Mouse (Mus musculus): ENCODE data around the gene Map2k2. TPM values are rescaled to one million over a fixed set of nuclear protein-coding genes. Genes with fewer than 3 reads are reported as not detected.
"Not testable (repeated sequence)": the region's sequence is repeated elsewhere in the genome, so short reads cannot be mapped to it uniquely, and the experiment has no call there.

Map2k2 gene
- polyA plus RNA-seq, 1 experiment from 2014 or later: 210 TPM

GRCm38 (mm10) chr10:81176466-81177271, 71.0 kb downstream of the Map2k2 start, which contains the start of gene Eef2:
Gene Eef2, plus strand, starts transcription at chr10:81176631.
- DNase-seq (ENCODE audit: low spot score, missing footprints) (peak; percentile 100), ATAC-seq (ENCODE audit: low FRiP score) (peak; percentile 85)
- peaks cover 29% of the 10 kb centered on the region for H3K4me1 ChIP-seq (ENCODE audit: control insufficient read depth, insufficient read depth, low read length)
- H3K4me2 ChIP-seq: peak within 1 kb of the TSS; percentile 89
- H3K9ac ChIP-seq (ENCODE audit: low read length): peak within 1 kb of the TSS; percentile 97
- peak within 1 kb of the TSS; percentile 92 for H3K4me3 ChIP-seq (ENCODE audit: low read depth, low read length)
- H3K9me3 ChIP-seq (ENCODE audit: control insufficient read depth, low read length): no peaks in the 10 kb centered on the region
- peaks cover 36% of the 10 kb centered on the region for H3K36me3 ChIP-seq (ENCODE audit: control insufficient read depth, insufficient read depth, low read length)
- H3K27ac ChIP-seq (ENCODE audit: low read depth, low read length): peak within 1 kb of the TSS; percentile 75
- under 1% methylated on average over 77 of the region's 77 CpGs for WGBS
- H3K27me3 ChIP-seq (ENCODE audit: control insufficient read depth, insufficient read depth, low read length): no peaks in the 10 kb centered on the region

DNA sequence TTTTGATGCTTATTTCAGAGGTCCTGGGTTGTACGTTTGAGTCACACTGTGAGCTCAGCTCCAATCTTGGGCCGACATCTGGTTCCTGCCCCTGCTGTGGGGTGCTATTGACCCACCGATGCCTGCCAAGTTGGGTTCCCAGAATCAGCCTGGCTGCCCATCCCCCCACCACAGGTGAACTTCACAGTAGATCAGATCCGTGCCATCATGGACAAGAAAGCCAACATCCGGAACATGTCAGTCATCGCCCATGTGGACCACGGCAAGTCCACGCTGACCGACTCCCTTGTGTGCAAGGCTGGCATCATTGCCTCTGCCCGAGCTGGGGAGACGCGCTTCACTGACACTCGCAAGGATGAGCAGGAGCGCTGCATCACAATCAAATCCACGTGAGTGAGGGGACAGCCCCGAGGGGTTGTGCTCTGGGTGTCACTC, 71.8 kb downstream of the Map2k2 start:
- Histone ChIP-seq H3K27me3 (ENCODE audit: control insufficient read depth, insufficient read depth, low read length) (no peaks in the 10 kb centered on the region), H3K9me3 (ENCODE audit: control insufficient read depth, low read length) (no peaks in the 10 kb centered on the region), H3K27ac (ENCODE audit: low read depth, low read length) (peak overlapping the region; percentile 75; the same call in 1 of the 2 replicates), H3K9ac (ENCODE audit: low read length) (peak overlapping the region; percentile 97), H3K4me3 (ENCODE audit: low read depth, low read length) (peak overlapping the region; percentile 92), H3K4me2 (peak overlapping the region; percentile 89), H3K4me1 (ENCODE audit: control insufficient read depth, insufficient read depth, low read length) (peaks cover 31% of the 10 kb centered on the region), H3K36me3 (ENCODE audit: control insufficient read depth, insufficient read depth, low read length) (peaks cover 42% of the 10 kb centered on the region)
- DNase-seq (ENCODE audit: low spot score, missing footprints): peak; percentile 91
- WGBS: 14% methylated on average over 16 of the region's 16 CpGs
- no peak for ATAC-seq (ENCODE audit: low FRiP score)

DNA sequence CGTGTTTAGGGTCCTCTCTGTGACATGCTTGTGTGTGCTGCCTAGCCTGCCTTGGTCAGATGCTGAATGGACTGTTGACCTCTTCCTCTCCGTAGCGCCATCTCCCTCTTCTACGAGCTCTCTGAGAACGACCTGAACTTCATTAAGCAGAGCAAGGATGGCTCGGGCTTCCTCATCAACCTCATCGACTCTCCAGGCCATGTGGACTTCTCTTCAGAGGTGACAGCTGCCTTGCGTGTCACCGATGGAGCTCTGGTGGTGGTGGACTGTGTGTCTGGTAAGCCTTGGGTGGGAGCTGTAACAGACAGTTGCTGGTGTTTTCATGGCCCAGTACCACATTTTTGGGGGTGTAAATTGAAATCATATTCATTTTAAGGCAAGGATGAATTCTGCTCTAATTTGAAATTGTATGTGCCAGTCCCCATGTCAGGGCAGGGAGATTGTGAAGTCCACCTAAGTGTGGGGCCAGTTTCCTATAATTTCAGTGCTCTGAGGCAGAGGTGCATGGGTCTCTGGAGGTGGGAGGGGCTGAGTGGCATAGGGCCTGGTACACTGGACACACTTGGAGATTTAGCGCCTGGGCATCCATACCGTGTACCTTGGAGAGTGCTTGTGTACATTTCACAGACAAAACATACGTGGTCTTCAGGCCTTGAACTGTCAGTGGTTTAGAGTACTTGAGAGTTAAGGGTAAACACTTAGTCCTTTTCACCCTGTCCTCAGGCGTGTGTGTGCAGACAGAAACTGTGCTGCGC, 72.4 kb downstream of the Map2k2 start:
- WGBS: 73% methylated on average over 14 of the region's 14 CpGs
- Histone ChIP-seq H3K9me3 (ENCODE audit: control insufficient read depth, low read length) (no peaks in the 10 kb centered on the region), H3K4me2 (peak overlapping the region; percentile 89), H3K9ac (ENCODE audit: low read length) (peak overlapping the region; percentile 97), H3K4me3 (ENCODE audit: low read depth, low read length) (peak overlapping the region; percentile 92), H3K27ac (ENCODE audit: low read depth, low read length) (no peak overlapping the region), H3K27me3 (ENCODE audit: control insufficient read depth, insufficient read depth, low read length) (no peaks in the 10 kb centered on the region), H3K36me3 (ENCODE audit: control insufficient read depth, insufficient read depth, low read length) (peaks cover 42% of the 10 kb centered on the region), H3K4me1 (ENCODE audit: control insufficient read depth, insufficient read depth, low read length) (peaks cover 31% of the 10 kb centered on the region)
- DNase-seq (ENCODE audit: low spot score, missing footprints) (peak; percentile 79), ATAC-seq (ENCODE audit: low FRiP score) (no peak)

- H3K9me3 ChIP-seq (ENCODE audit: control insufficient read depth, low read length): no peaks in the 10 kb centered on the region
- no peaks in the 10 kb centered on the region for H3K27me3 ChIP-seq (ENCODE audit: control insufficient read depth, insufficient read depth, low read length)
- no peak overlapping the region for H3K27ac ChIP-seq (ENCODE audit: low read depth, low read length)
- no peak for ATAC-seq (ENCODE audit: low FRiP score)
- H3K9ac ChIP-seq (ENCODE audit: low read length): no peak overlapping the region
- H3K4me3 ChIP-seq (ENCODE audit: low read depth, low read length): no peak overlapping the region
- no peak for DNase-seq (ENCODE audit: low spot score, missing footprints)
- peaks cover 42% of the 10 kb centered on the region for H3K36me3 ChIP-seq (ENCODE audit: control insufficient read depth, insufficient read depth, low read length)
- 93% methylated on average over 11 of the region's 11 CpGs for WGBS
- peaks cover 29% of the 10 kb centered on the region for H3K4me1 ChIP-seq (ENCODE audit: control insufficient read depth, insufficient read depth, low read length)
- H3K4me2 ChIP-seq: no peak overlapping the region
Measured at GRCm38 (mm10) chr10:81178927-81179326, 73.2 kb downstream of the Map2k2 start.

DNA sequence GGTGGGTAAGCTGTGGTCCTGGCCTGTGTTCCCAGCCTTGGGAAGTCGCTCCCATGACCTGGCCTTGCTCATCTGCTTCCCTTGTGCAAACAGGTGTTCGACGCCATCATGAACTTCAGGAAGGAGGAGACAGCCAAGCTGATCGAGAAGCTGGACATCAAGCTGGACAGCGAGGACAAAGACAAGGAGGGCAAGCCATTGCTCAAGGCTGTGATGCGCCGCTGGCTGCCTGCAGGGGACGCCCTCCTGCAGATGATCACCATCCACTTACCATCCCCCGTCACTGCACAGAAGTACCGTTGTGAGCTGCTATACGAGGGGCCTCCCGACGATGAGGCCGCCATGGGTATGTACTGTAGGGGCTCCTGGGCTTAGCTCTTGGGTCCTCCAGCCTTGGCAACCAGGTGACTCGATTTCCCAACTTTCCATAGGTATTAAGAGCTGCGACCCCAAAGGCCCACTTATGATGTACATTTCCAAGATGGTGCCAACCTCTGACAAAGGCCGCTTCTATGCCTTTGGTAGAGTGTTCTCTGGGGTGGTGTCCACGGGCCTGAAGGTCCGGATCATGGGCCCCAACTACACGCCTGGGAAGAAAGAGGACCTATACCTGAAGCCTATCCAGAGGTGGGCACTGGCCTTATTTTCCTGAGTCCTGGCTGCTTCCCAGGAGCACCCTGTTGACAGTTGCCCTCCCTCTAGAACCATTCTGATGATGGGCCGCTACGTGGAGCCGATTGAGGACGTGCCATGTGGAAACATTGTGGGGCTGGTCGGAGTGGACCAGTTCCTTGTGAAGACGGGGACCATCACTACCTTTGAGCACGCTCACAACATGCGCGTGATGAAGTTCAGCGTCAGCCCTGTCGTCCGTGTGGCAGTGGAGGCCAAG, 74.0 kb downstream of the Map2k2 start:
- Histone ChIP-seq H3K4me2 (no peak overlapping the region), H3K4me1 (ENCODE audit: control insufficient read depth, insufficient read depth, low read length) (peaks cover 24% of the 10 kb centered on the region), H3K9ac (ENCODE audit: low read length) (no peak overlapping the region), H3K27me3 (ENCODE audit: control insufficient read depth, insufficient read depth, low read length) (no peaks in the 10 kb centered on the region), H3K27ac (ENCODE audit: low read depth, low read length) (no peak overlapping the region), H3K9me3 (ENCODE audit: control insufficient read depth, low read length) (no peaks in the 10 kb centered on the region), H3K36me3 (ENCODE audit: control insufficient read depth, insufficient read depth, low read length) (peaks cover 42% of the 10 kb centered on the region), H3K4me3 (ENCODE audit: low read depth, low read length) (no peak overlapping the region)
- ATAC-seq (ENCODE audit: low FRiP score) (no peak), DNase-seq (ENCODE audit: low spot score, missing footprints) (peak; percentile 82)
- 90% methylated on average over 32 of the region's 32 CpGs for WGBS

DNA sequence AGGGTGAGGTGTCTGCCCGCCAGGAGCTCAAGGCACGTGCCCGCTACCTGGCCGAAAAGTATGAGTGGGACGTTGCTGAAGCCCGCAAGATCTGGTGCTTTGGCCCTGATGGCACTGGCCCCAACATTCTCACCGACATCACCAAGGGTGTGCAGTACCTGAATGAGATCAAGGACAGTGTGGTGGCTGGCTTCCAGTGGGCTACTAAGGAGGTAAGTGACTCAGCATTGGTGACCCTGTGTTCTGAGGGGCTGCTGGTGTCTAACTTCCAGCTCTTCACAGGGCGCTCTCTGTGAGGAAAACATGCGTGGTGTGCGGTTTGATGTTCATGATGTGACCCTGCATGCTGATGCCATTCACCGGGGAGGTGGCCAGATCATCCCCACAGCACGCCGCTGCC, 75.2 kb downstream of the Map2k2 start:
- 93% methylated on average over 13 of the region's 13 CpGs for WGBS
- H3K4me1 ChIP-seq (ENCODE audit: control insufficient read depth, insufficient read depth, low read length): peaks cover 24% of the 10 kb centered on the region
- no peak for ATAC-seq (ENCODE audit: low FRiP score)
- H3K9me3 ChIP-seq (ENCODE audit: control insufficient read depth, low read length): no peaks in the 10 kb centered on the region
- no peak overlapping the region for H3K27ac ChIP-seq (ENCODE audit: low read depth, low read length)
- H3K27me3 ChIP-seq (ENCODE audit: control insufficient read depth, insufficient read depth, low read length): no peaks in the 10 kb centered on the region
- peaks cover 42% of the 10 kb centered on the region for H3K36me3 ChIP-seq (ENCODE audit: control insufficient read depth, insufficient read depth, low read length)
- H3K4me3 ChIP-seq (ENCODE audit: low read depth, low read length): no peak overlapping the region
- no peak overlapping the region for H3K4me2 ChIP-seq
- DNase-seq (ENCODE audit: low spot score, missing footprints): peak; percentile 75
- H3K9ac ChIP-seq (ENCODE audit: low read length): no peak overlapping the region

GRCm38 (mm10) chr10:81181860-81182259, 76.1 kb downstream of the Map2k2 start:
- DNase-seq (ENCODE audit: low spot score, missing footprints); H3K4me2 ChIP-seq; H3K27me3 ChIP-seq (ENCODE audit: control insufficient read depth, insufficient read depth, low read length); H3K27ac ChIP-seq (ENCODE audit: low read depth, low read length); ATAC-seq (ENCODE audit: low FRiP score); H3K9me3 ChIP-seq (ENCODE audit: control insufficient read depth, low read length); H3K9ac ChIP-seq (ENCODE audit: low read length): not testable (repeated sequence)
- Histone ChIP-seq H3K4me3 (ENCODE audit: low read depth, low read length) (peak overlapping the region; percentile 75; the same call in 1 of the 2 replicates), H3K36me3 (ENCODE audit: control insufficient read depth, insufficient read depth, low read length) (peaks cover 44% of the 10 kb centered on the region), H3K4me1 (ENCODE audit: control insufficient read depth, insufficient read depth, low read length) (peaks cover 24% of the 10 kb centered on the region)
- WGBS: 83% methylated on average over 10 of the region's 12 CpGs

DNA sequence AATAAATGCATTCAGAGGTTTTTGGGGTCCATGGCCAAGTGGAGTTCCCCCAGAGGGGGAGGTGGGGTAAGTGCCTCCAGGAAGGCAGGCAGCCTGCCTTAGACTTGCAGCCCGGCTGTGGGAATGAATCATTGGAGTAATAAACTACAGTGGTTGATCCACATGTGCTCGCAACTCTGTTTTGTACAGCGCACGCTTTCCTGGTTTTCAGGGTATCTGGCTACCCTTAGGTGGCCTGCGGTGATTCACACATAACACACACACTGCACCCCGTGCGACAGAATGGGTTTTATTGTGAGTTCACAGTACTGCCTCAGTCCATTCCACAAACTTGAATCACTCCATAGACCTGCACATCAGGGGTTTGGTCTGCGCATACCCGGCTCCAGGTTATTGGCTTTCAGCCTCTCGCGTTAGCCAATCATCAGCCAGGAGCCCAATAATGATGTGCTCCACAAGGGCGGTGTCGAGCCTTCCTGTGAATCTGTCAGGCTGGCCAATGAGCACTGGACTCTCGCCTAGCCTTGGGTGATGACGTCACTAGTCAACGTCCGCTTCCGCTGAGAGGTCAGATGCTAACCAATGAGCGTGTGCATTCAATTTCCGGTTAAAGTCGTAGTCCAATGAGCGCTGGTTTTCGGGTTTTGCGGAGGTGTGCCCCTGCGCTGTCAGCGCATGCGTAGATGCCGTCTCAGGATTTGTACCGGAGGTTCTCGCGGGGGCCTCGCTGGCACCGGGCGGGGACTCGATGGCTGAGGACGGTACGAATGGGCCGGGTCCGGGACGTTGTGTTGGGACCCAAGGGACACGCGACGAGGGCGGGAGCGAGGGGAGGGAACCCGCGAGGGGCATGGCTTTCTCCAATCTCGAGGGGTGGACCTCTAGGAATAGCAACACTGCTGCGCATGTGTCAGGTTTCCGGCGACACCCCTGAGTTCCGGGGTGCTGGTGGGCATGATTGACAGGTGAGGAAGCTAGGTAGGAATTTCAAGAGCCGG, 76.9 kb downstream of the Map2k2 start, which contains the start of gene Dapk3:
Gene Dapk3 (plus strand): TSS at position 670 of the 998 bp plus-strand sequence.
- H3K9me3 ChIP-seq (ENCODE audit: control insufficient read depth, low read length): no peaks in the 10 kb centered on the region
- peak within 1 kb of the TSS; percentile 63 for H3K4me2 ChIP-seq
- H3K27me3 ChIP-seq (ENCODE audit: control insufficient read depth, insufficient read depth, low read length): no peaks in the 10 kb centered on the region
- peak within 1 kb of the TSS; percentile 73 for H3K9ac ChIP-seq (ENCODE audit: low read length)
- DNase-seq (ENCODE audit: low spot score, missing footprints): peak; percentile 99
- WGBS: 5% methylated on average over 53 of the region's 53 CpGs
- peaks cover 20% of the 10 kb centered on the region for H3K4me1 ChIP-seq (ENCODE audit: control insufficient read depth, insufficient read depth, low read length)
- ATAC-seq (ENCODE audit: low FRiP score): peak; percentile 96
- H3K27ac ChIP-seq (ENCODE audit: low read depth, low read length): peak within 1 kb of the TSS; percentile 40
- peak within 1 kb of the TSS; percentile 75 for H3K4me3 ChIP-seq (ENCODE audit: low read depth, low read length)
- peaks cover 45% of the 10 kb centered on the region for H3K36me3 ChIP-seq (ENCODE audit: control insufficient read depth, insufficient read depth, low read length)

All from midbrain, embryonic 11.5 days (tissue).